Mouse (Mus musculus) heart, embryonic 11.5 days (tissue): Measurements from ENCODE around the gene Sde2. TPM values are rescaled to one million over a fixed set of nuclear protein-coding genes. Genes with fewer than 3 reads are reported as not detected.
A peak's percentile ranks its signal among the peaks of the same experiment; 100 is the strongest.
"Not testable (repeated sequence)": the region's sequence is repeated elsewhere in the genome, so short reads cannot be mapped to it uniquely, and the experiment has no call there.

Source experiments
- ATAC-seq: fragments of 200-750 bp; cut with Nextera tagmentation; replicated peaks from 2 replicates; pipeline ENCODE4 v1.8.0; 2017; ENCODE audit warnings: moderate library complexity; ENCODE audit not compliant: insufficient number of reproducible peaks, low FRiP score, low TSS enrichment
- H3K27ac ChIP-seq: fragments of 300-500 bp; sonication (generic); 2 replicates; pipeline ENCODE4 v1.5.1; 2014; ENCODE audit warnings: mild to moderate bottlenecking, low read depth, low read length
- H3K27me3 ChIP-seq: fragments of 300-500 bp; sonication (generic); 2 replicates; pipeline ENCODE4 v1.6.1; 2014; ENCODE audit warnings: mild to moderate bottlenecking, low read length, mixed read lengths; ENCODE audit not compliant: control insufficient read depth, insufficient read depth
- H3K36me3 ChIP-seq: fragments of 300-500 bp; sonication (generic); 2 replicates; pipeline ENCODE4 v1.6.1; 2014; ENCODE audit warnings: mild to moderate bottlenecking, low read length, moderate library complexity, mixed read lengths; ENCODE audit not compliant: control insufficient read depth, insufficient read depth
- H3K4me1 ChIP-seq: fragments of 300-500 bp; sonication (generic); 2 replicates; pipeline ENCODE4 v1.6.1; 2014; ENCODE audit warnings: low read length; ENCODE audit not compliant: control insufficient read depth, insufficient read depth
- H3K4me2 ChIP-seq: fragments of 300-500 bp; sonication (generic); 2 replicates; pipeline ENCODE4 v1.6.1; 2014; ENCODE audit warnings: mild to moderate bottlenecking, moderate library complexity
- H3K4me3 ChIP-seq: fragments of 300-500 bp; sonication (generic); 2 replicates; pipeline ENCODE4 v1.5.1; 2014; ENCODE audit warnings: low read depth, low read length
- H3K9ac ChIP-seq: fragments of 300-500 bp; sonication (generic); 2 replicates; pipeline ENCODE4 v1.6.1; 2014; ENCODE audit warnings: mild to moderate bottlenecking, low read depth, low read length, moderate library complexity
- H3K9me3 ChIP-seq: fragments of 300-500 bp; sonication (generic); replicated peaks from 2 replicates; pipeline ENCODE4 v1.6.1; 2016; ENCODE audit warnings: low read length; ENCODE audit not compliant: control insufficient read depth
- WGBS: fragments of 180-500 bp; shearing (Covaris S2); extraction: QIAGEN DNeasy Blood & Tissue Kit; methylation state at CpG from one replicate; pipeline ENCODE4 v1.1.7; 2014; ENCODE audit not compliant: insufficient replicate concordance; 5-methylcytosine and 5-hydroxymethylcytosine counted together
- polyA plus RNA-seq: library from polyadenylated mRNA; unstranded; fragments of >200 nt; fragmentation: Nextera tagmentation; extraction: Ambion mirVana; gene quantifications from 2 replicates; pipeline ENCODE4 v1.2.1, GENCODE M21; 2014

Gene Sde2
- polyA plus RNA-seq, 1 experiment from 2014 or later: 24.1 TPM

GRCm38 (mm10) chr1:180826634-180827033, 24.3 kb upstream of the Sde2 start:
- no peak for ATAC-seq
- Histone ChIP-seq H3K4me1 (peaks cover 15% of the 10 kb centered on the region), H3K9ac (no peak overlapping the region), H3K36me3 (no peaks in the 10 kb centered on the region), H3K9me3 (no peaks in the 10 kb centered on the region), H3K4me3 (no peak overlapping the region), H3K27ac (no peak overlapping the region), H3K4me2 (no peak overlapping the region), H3K27me3 (no peaks in the 10 kb centered on the region)
- WGBS: 87% methylated on average over 4 of the region's 4 CpGs

GRCm38 (mm10) chr1:180829775-180830174, 21.2 kb upstream of the Sde2 start:
- peak overlapping the region; percentile 41 for H3K4me2 ChIP-seq
- WGBS: 68% methylated on average over 11 of the region's 11 CpGs
- no peak overlapping the region for H3K4me3 ChIP-seq
- peaks cover 13% of the 10 kb centered on the region for H3K4me1 ChIP-seq
- no peak overlapping the region for H3K27ac ChIP-seq
- no peak overlapping the region; the same call in 1 of the 2 replicates for H3K9ac ChIP-seq
- no peaks in the 10 kb centered on the region for H3K9me3 ChIP-seq
- no peaks in the 10 kb centered on the region for H3K27me3 ChIP-seq
- peak; percentile 57; the same call in 1 of the 2 replicates for ATAC-seq
- no peaks in the 10 kb centered on the region for H3K36me3 ChIP-seq

GRCm38 (mm10) chr1:180830175-180830574, 20.8 kb upstream of the Sde2 start:
- H3K27me3 ChIP-seq: no peaks in the 10 kb centered on the region
- WGBS: 66% methylated on average over 11 of the region's 11 CpGs
- H3K9me3 ChIP-seq: no peaks in the 10 kb centered on the region
- ATAC-seq: peak; percentile 65
- no peak overlapping the region; the same call in 1 of the 2 replicates for H3K9ac ChIP-seq
- no peaks in the 10 kb centered on the region for H3K36me3 ChIP-seq
- no peak overlapping the region for H3K4me3 ChIP-seq
- peak overlapping the region; percentile 41 for H3K4me2 ChIP-seq
- peaks cover 12% of the 10 kb centered on the region for H3K4me1 ChIP-seq
- no peak overlapping the region for H3K27ac ChIP-seq

- Histone ChIP-seq H3K36me3 (no peaks in the 10 kb centered on the region), H3K9me3 (no peaks in the 10 kb centered on the region), H3K4me2 (peak overlapping the region; percentile 41), H3K9ac (no peak overlapping the region), H3K27me3 (no peaks in the 10 kb centered on the region), H3K27ac (no peak overlapping the region), H3K4me1 (peaks cover 12% of the 10 kb centered on the region), H3K4me3 (no peak overlapping the region)
- peak; percentile 14; the same call in 1 of the 2 replicates for ATAC-seq
- 33% methylated on average over 14 of the region's 14 CpGs for WGBS
These were observed 20.2 kb upstream of the Sde2 start for GRCm38 (mm10) chr1:180830588-180831346.

- H3K36me3 ChIP-seq: no peaks in the 10 kb centered on the region
- 81% methylated on average over 10 of the region's 10 CpGs for WGBS
- ATAC-seq: no peak
These were observed 15.5 kb upstream of the Sde2 start for GRCm38 (mm10) chr1:180835273-180836015.

GRCm38 (mm10) chr1:180836467-180836866, 14.5 kb upstream of the Sde2 start:
- WGBS: 90% methylated on average over 5 of the region's 8 CpGs
- not testable (repeated sequence) for H3K9ac ChIP-seq, H3K36me3 ChIP-seq, H3K27ac ChIP-seq, H3K9me3 ChIP-seq, H3K4me2 ChIP-seq, H3K27me3 ChIP-seq, ATAC-seq, H3K4me3 ChIP-seq, H3K4me1 ChIP-seq

More at GRCm38 (mm10) chr1:180835273-180836015, 15.5 kb upstream of the Sde2 start:
- Histone ChIP-seq H3K9ac (no peak overlapping the region), H3K4me2 (no peak overlapping the region), H3K4me1 (peaks cover 3% of the 10 kb centered on the region), H3K4me3 (no peak overlapping the region), H3K9me3 (no peaks in the 10 kb centered on the region), H3K27ac (no peak overlapping the region), H3K27me3 (no peaks in the 10 kb centered on the region)

- Histone ChIP-seq H3K9ac (no peak overlapping the region), H3K27me3 (no peaks in the 10 kb centered on the region), H3K27ac (no peak overlapping the region), H3K36me3 (no peaks in the 10 kb centered on the region), H3K4me2 (no peak overlapping the region), H3K4me3 (no peak overlapping the region), H3K4me1 (no peaks in the 10 kb centered on the region), H3K9me3 (no peaks in the 10 kb centered on the region)
- WGBS: 68% methylated on average over 5 of the region's 5 CpGs
- ATAC-seq: no peak
These were observed 13.7 kb upstream of the Sde2 start for GRCm38 (mm10) chr1:180837186-180837585.

- H3K36me3 ChIP-seq: no peaks in the 10 kb centered on the region
- no peak overlapping the region for H3K4me3 ChIP-seq
- H3K27me3 ChIP-seq: no peaks in the 10 kb centered on the region
- no peaks in the 10 kb centered on the region for H3K4me1 ChIP-seq
- no peaks in the 10 kb centered on the region for H3K9me3 ChIP-seq
- H3K4me2 ChIP-seq: no peak overlapping the region
- no peak overlapping the region for H3K9ac ChIP-seq
- no peak overlapping the region for H3K27ac ChIP-seq
- WGBS: 63% methylated on average over 6 of the region's 6 CpGs
- no peak for ATAC-seq
These were observed 12.9 kb upstream of the Sde2 start for GRCm38 (mm10) chr1:180838014-180838413.
